Mouse (Mus musculus) forebrain, embryonic 13.5 days (tissue): ENCODE measurements around the gene Mup19. TPM values are rescaled to one million over a fixed set of nuclear protein-coding genes. Genes with fewer than 3 reads are reported as not detected.
"Not testable (repeated sequence)": the region's sequence is repeated elsewhere in the genome, so short reads cannot be mapped to it uniquely, and the experiment has no call there.

ENCODE experiments used
- ATAC-seq: fragments of 200-750 bp; cut with Nextera tagmentation; 2 replicates; pipeline ENCODE4 v1.8.0; 2017
- H3K27ac ChIP-seq: fragments of 300-500 bp; sonication (generic); 2 replicates; pipeline ENCODE4 v1.5.1; 2015; ENCODE audit warnings: inconsistent platforms, mild to moderate bottlenecking, moderate library complexity
- H3K27me3 ChIP-seq: fragments of 300-500 bp; sonication (generic); 2 replicates; pipeline ENCODE4 v1.6.1; 2015; ENCODE audit warnings: mild to moderate bottlenecking, inconsistent platforms
- H3K36me3 ChIP-seq: fragments of 300-500 bp; sonication (generic); 2 replicates; pipeline ENCODE4 v1.6.1; 2015; ENCODE audit warnings: mild to moderate bottlenecking, inconsistent platforms; ENCODE audit not compliant: poor library complexity, severe bottlenecking
- H3K4me1 ChIP-seq: fragments of 300-500 bp; sonication (generic); 2 replicates; pipeline ENCODE4 v1.6.1; 2015; ENCODE audit warnings: inconsistent platforms
- H3K4me2 ChIP-seq: fragments of 300-500 bp; sonication (generic); 2 replicates; pipeline ENCODE4 v1.6.1; 2015; ENCODE audit warnings: inconsistent platforms, mild to moderate bottlenecking, moderate library complexity
- H3K4me3 ChIP-seq: fragments of 300-500 bp; sonication (generic); 2 replicates; pipeline ENCODE4 v1.5.1; 2015; ENCODE audit warnings: mild to moderate bottlenecking, inconsistent platforms
- H3K9ac ChIP-seq: fragments of 300-500 bp; sonication (generic); 2 replicates; pipeline ENCODE4 v1.6.1; 2015; ENCODE audit warnings: mild to moderate bottlenecking, inconsistent platforms
- H3K9me3 ChIP-seq: fragments of 300-500 bp; sonication (generic); replicated peaks from 2 replicates; pipeline ENCODE4 v1.6.1; 2016; ENCODE audit warnings: inconsistent platforms
- WGBS: fragments of 180-500 bp; shearing (Covaris S2); methylation state at CpG from one replicate; pipeline ENCODE4 v1.1.7; 2015; 5-methylcytosine and 5-hydroxymethylcytosine counted together
- polyA plus RNA-seq: library from polyadenylated mRNA; unstranded; fragments of >200 nt; fragmentation: Nextera tagmentation; extraction: Ambion mirVana; gene quantifications from 2 replicates; pipeline ENCODE4 v1.2.1, GENCODE M21; 2015

Mup19 gene
- not detected in 2 replicates for polyA plus RNA-seq

GRCm38 (mm10) chr4:61782169-61782568, at the start of gene Mup19:
Mup19 (minus strand) TSS chr4:61782269.
- H3K4me1 ChIP-seq, H3K4me2 ChIP-seq, H3K27me3 ChIP-seq, ATAC-seq, H3K9ac ChIP-seq, H3K36me3 ChIP-seq, H3K9me3 ChIP-seq, H3K4me3 ChIP-seq, H3K27ac ChIP-seq: not testable (repeated sequence)
- WGBS = 88% methylated on average over 1 of the region's 5 CpGs

GRCm38 (mm10) chr4:61829211-61829610, 47.1 kb upstream of the Mup19 start:
- WGBS = 73% methylated on average over 4 of the region's 4 CpGs
- no peak overlapping the region for H3K27ac ChIP-seq
- H3K9me3 ChIP-seq = 0 out of 2 replicates have a peak, but pooled peaks cover 3% of the 10 kb centered on the region
- H3K4me2 ChIP-seq = no peak overlapping the region
- no peaks in the 10 kb centered on the region for H3K4me1 ChIP-seq
- H3K4me3 ChIP-seq = no peak overlapping the region
- no peaks in the 10 kb centered on the region for H3K36me3 ChIP-seq
- no peaks in the 10 kb centered on the region for H3K27me3 ChIP-seq
- no peak overlapping the region for H3K9ac ChIP-seq
- no peak for ATAC-seq

GRCm38 (mm10) chr4:61823185-61823584, 41.1 kb upstream of the Mup19 start:
- Histone ChIP-seq H3K36me3 (no peaks in the 10 kb centered on the region), H3K9ac (no peak overlapping the region), H3K27me3 (no peaks in the 10 kb centered on the region), H3K4me1 (no peaks in the 10 kb centered on the region), H3K9me3 (peaks cover 12% of the 10 kb centered on the region), H3K4me2 (no peak overlapping the region), H3K27ac (no peak overlapping the region), H3K4me3 (no peak overlapping the region)
- WGBS = 93% methylated on average over 15 of the region's 15 CpGs
- no peak for ATAC-seq

GRCm38 (mm10) chr4:61822541-61822940, 40.5 kb upstream of the Mup19 start:
- H3K9me3 ChIP-seq = peaks cover 12% of the 10 kb centered on the region
- not testable (repeated sequence) for H3K27ac ChIP-seq, H3K4me1 ChIP-seq, H3K9ac ChIP-seq, ATAC-seq, H3K36me3 ChIP-seq, H3K27me3 ChIP-seq, H3K4me2 ChIP-seq, H3K4me3 ChIP-seq
- 94% methylated on average over 9 of the region's 9 CpGs for WGBS

GRCm38 (mm10) chr4:61815602-61816001, 33.5 kb upstream of the Mup19 start:
- 86% methylated on average over 2 of the region's 2 CpGs for WGBS
- no peak for ATAC-seq
- no peaks in the 10 kb centered on the region for H3K27me3 ChIP-seq

GRCm38 (mm10) chr4:61813435-61813834, 31.4 kb upstream of the Mup19 start:
- Histone ChIP-seq H3K27ac (no peak overlapping the region), H3K9ac (no peak overlapping the region), H3K4me1 (no peaks in the 10 kb centered on the region), H3K9me3 (no peaks in the 10 kb centered on the region; the same call in 1 of the 2 replicates), H3K4me3 (no peak overlapping the region), H3K27me3 (no peaks in the 10 kb centered on the region), H3K36me3 (no peaks in the 10 kb centered on the region), H3K4me2 (no peak overlapping the region)
- ATAC-seq = no peak

More at GRCm38 (mm10) chr4:61815602-61816001, 33.5 kb upstream of the Mup19 start:
- Histone ChIP-seq H3K4me3 (no peak overlapping the region), H3K4me2 (no peak overlapping the region), H3K4me1 (no peaks in the 10 kb centered on the region), H3K9ac (no peak overlapping the region), H3K9me3 (no peaks in the 10 kb centered on the region; the same call in 1 of the 2 replicates), H3K27ac (no peak overlapping the region), H3K36me3 (no peaks in the 10 kb centered on the region)

GRCm38 (mm10) chr4:61811193-61811592, 29.1 kb upstream of the Mup19 start:
- ATAC-seq = 0 out of 2 replicates have a peak, but pooled peaks have one; percentile 43
- not testable (repeated sequence) for H3K4me1 ChIP-seq, H3K4me2 ChIP-seq, H3K27me3 ChIP-seq, H3K9ac ChIP-seq, H3K9me3 ChIP-seq, H3K4me3 ChIP-seq, H3K27ac ChIP-seq, H3K36me3 ChIP-seq
- WGBS = 18% methylated on average over 2 of the region's 2 CpGs

- not testable (repeated sequence) for H3K27ac ChIP-seq, H3K36me3 ChIP-seq, H3K27me3 ChIP-seq, H3K4me1 ChIP-seq, ATAC-seq, H3K4me3 ChIP-seq, H3K4me2 ChIP-seq, H3K9me3 ChIP-seq, H3K9ac ChIP-seq
- 92% methylated on average over 3 of the region's 3 CpGs for WGBS
Observed at GRCm38 (mm10) chr4:61808926-61809325, 26.9 kb upstream of the Mup19 start.

GRCm38 (mm10) chr4:61789699-61790098, 7.6 kb upstream of the Mup19 start:
- WGBS = 93% methylated on average over 1 of the region's 1 CpGs
- not testable (repeated sequence) for H3K9me3 ChIP-seq, H3K4me1 ChIP-seq, H3K4me3 ChIP-seq, ATAC-seq, H3K4me2 ChIP-seq, H3K36me3 ChIP-seq, H3K27ac ChIP-seq, H3K9ac ChIP-seq, H3K27me3 ChIP-seq

GRCm38 (mm10) chr4:61784231-61784630, 2.2 kb upstream of the Mup19 start:
- not testable (repeated sequence) for H3K36me3 ChIP-seq, H3K4me1 ChIP-seq, H3K9ac ChIP-seq, ATAC-seq, H3K9me3 ChIP-seq, H3K27ac ChIP-seq, H3K4me3 ChIP-seq, H3K4me2 ChIP-seq, H3K27me3 ChIP-seq
- 86% methylated on average over 1 of the region's 1 CpGs for WGBS

Other genes starting within 250 kb of the Mup19 start
- gene Mup17, start 186.4 kb downstream of the Mup19 start, polyA plus RNA-seq = not detected in 2 replicates
- gene Mup18, start 108.1 kb downstream of the Mup19 start, polyA plus RNA-seq = not detected in 2 replicates
- gene Mup5, start 53.0 kb upstream of the Mup19 start, polyA plus RNA-seq = not detected in 2 replicates